Mouse (Mus musculus): Measurements from ENCODE around the gene Polr3f. TPM values are rescaled to one million over a fixed set of nuclear protein-coding genes. Genes with fewer than 3 reads are reported as not detected.

Polr3f gene
- 10 to 100 TPM; 18.2 to 20.8 TPM for total RNA-seq (2021)
- long read RNA-seq, experiment 1, full-length matches to known transcripts: 5 of 9 reads
- long read RNA-seq, experiment 1, partial matches to known transcripts: 1 of 9 reads
- long read RNA-seq, experiment 1, other reads (novel, unspliced or antisense): 3 of 9 reads
- long read RNA-seq, experiment 2, full-length matches to known transcripts: 4 of 6 reads
- long read RNA-seq, experiment 2, partial matches to known transcripts: 0 of 6 reads
- long read RNA-seq, experiment 2, other reads (novel, unspliced or antisense): 2 of 6 reads

GRCm38 (mm10) chr2:144526981-144527820 is at the start of gene Polr3f, which contains the start of gene Dzank1:
Gene Polr3f, plus strand, starts transcription at chr2:144527718.
Gene Dzank1, minus strand, starts transcription at chr2:144527414.
- peak; percentile 80 to 93 for DNase-seq (ENCODE audit: low spot score in 2 of 2)

GRCm38 (mm10) chr2:144479421-144479820 is 48.1 kb upstream of the Polr3f start:
- no peak for DNase-seq (ENCODE audit: low spot score in 2 of 2)

GRCm38 (mm10) chr2:144484084-144484483 is 43.4 kb upstream of the Polr3f start:
- no peak for DNase-seq (ENCODE audit: low spot score in 2 of 2)

- DNase-seq (ENCODE audit: low spot score in 2 of 2): no peak
Measured at GRCm38 (mm10) chr2:144485439-144485838, 42.1 kb upstream of the Polr3f start.

GRCm38 (mm10) chr2:144487476-144487875 is 40.0 kb upstream of the Polr3f start:
- DNase-seq (ENCODE audit: low spot score in 2 of 2): peak in 1 of 2 experiments; percentile 14

- DNase-seq (ENCODE audit: low spot score in 2 of 2): no peak
Measured at GRCm38 (mm10) chr2:144489342-144489741, 38.2 kb upstream of the Polr3f start.

GRCm38 (mm10) chr2:144502134-144502533 is 25.4 kb upstream of the Polr3f start:
- DNase-seq (ENCODE audit: low spot score in 2 of 2): no peak

- no peak for DNase-seq (ENCODE audit: low spot score in 2 of 2)
Measured at GRCm38 (mm10) chr2:144514619-144515018, 12.9 kb upstream of the Polr3f start.

- no peak for DNase-seq (ENCODE audit: low spot score in 2 of 2)
Measured at GRCm38 (mm10) chr2:144519772-144520171, 7.7 kb upstream of the Polr3f start.

- DNase-seq (ENCODE audit: low spot score in 2 of 2): no peak
Measured at GRCm38 (mm10) chr2:144525856-144526255, 1.7 kb upstream of the Polr3f start.

- DNase-seq (ENCODE audit: low spot score in 2 of 2): no peak
Measured at GRCm38 (mm10) chr2:144527821-144528174, 280 bp downstream of the Polr3f start.

- no peak for DNase-seq (ENCODE audit: low spot score in 2 of 2)
Measured at GRCm38 (mm10) chr2:144537123-144537522, 9.6 kb downstream of the Polr3f start.

GRCm38 (mm10) chr2:144541246-144541645 is 13.7 kb downstream of the Polr3f start:
- DNase-seq (ENCODE audit: low spot score in 2 of 2): no peak

- no peak for DNase-seq (ENCODE audit: low spot score in 2 of 2)
Measured at GRCm38 (mm10) chr2:144543670-144544069, 16.2 kb downstream of the Polr3f start.

GRCm38 (mm10) chr2:144544630-144545029 is 17.1 kb downstream of the Polr3f start:
- DNase-seq (ENCODE audit: low spot score in 2 of 2): no peak

- no peak for DNase-seq (ENCODE audit: low spot score in 2 of 2)
Measured at GRCm38 (mm10) chr2:144545061-144545460, 17.5 kb downstream of the Polr3f start.

GRCm38 (mm10) chr2:144545481-144545880 is 18.0 kb downstream of the Polr3f start:
- no peak for DNase-seq (ENCODE audit: low spot score in 2 of 2)

GRCm38 (mm10) chr2:144547559-144547958 is 20.0 kb downstream of the Polr3f start:
- DNase-seq (ENCODE audit: low spot score in 2 of 2): no peak

GRCm38 (mm10) chr2:144550529-144550928 is 23.0 kb downstream of the Polr3f start, which contains the start of gene Rbbp9:
Gene Rbbp9, minus strand, starts transcription at chr2:144550869.
- peak in 1 of 2 experiments; percentile 50 for DNase-seq (ENCODE audit: low spot score in 2 of 2)

- no peak for DNase-seq (ENCODE audit: low spot score in 2 of 2)
Measured at GRCm38 (mm10) chr2:144553905-144554304, 26.4 kb downstream of the Polr3f start.

- DNase-seq (ENCODE audit: low spot score in 2 of 2): no peak
Measured at GRCm38 (mm10) chr2:144555286-144555819, 27.8 kb downstream of the Polr3f start.

All from gastrocnemius, postnatal 4 days (tissue).